Mouse (Mus musculus) cerebellum, postnatal 25 days (tissue): ENCODE measurements around the gene Kcnc3.

Source experiments
- DNase-seq, 2 experiments: peaks; one replicate each; pipeline ENCODE4 v3.0.0; 2021; ENCODE audit warnings: mixed read lengths in 2 of 2

Gene Kcnc3

GRCm38 (mm10) chr7:44597666-44598065 is 7.2 kb downstream of the Kcnc3 start:
- DNase-seq: peak; percentile 33 to 46

- DNase-seq: peak in 1 of 2 experiments; percentile 48
Measured at GRCm38 (mm10) chr7:44598336-44598735, 7.9 kb downstream of the Kcnc3 start.

- peak in 1 of 2 experiments; percentile 39 for DNase-seq
Measured at GRCm38 (mm10) chr7:44600691-44601262, 10.3 kb downstream of the Kcnc3 start.

- DNase-seq: peak; percentile 52 to 62
Measured at GRCm38 (mm10) chr7:44601646-44602045, 11.2 kb downstream of the Kcnc3 start.

GRCm38 (mm10) chr7:44602443-44602842 is 12.0 kb downstream of the Kcnc3 start:
- DNase-seq: peak; percentile 81 to 88

GRCm38 (mm10) chr7:44603186-44603855 is 12.9 kb downstream of the Kcnc3 start:
- DNase-seq: peak; percentile 51 to 57

- DNase-seq: peak; percentile 79 to 88
Measured at GRCm38 (mm10) chr7:44604139-44604606, 13.7 kb downstream of the Kcnc3 start.

- peak in 1 of 2 experiments; percentile 25 for DNase-seq
Measured at GRCm38 (mm10) chr7:44604619-44605018, 14.2 kb downstream of the Kcnc3 start.

- peak in 1 of 2 experiments; percentile 34 for DNase-seq
Measured at GRCm38 (mm10) chr7:44605436-44605835, 15.0 kb downstream of the Kcnc3 start.

GRCm38 (mm10) chr7:44606171-44606901 is 15.9 kb downstream of the Kcnc3 start:
- DNase-seq: peak; percentile 58 to 68

GRCm38 (mm10) chr7:44612192-44612591 is 21.7 kb downstream of the Kcnc3 start:
- DNase-seq: no peak

GRCm38 (mm10) chr7:44614041-44614688 is 23.7 kb downstream of the Kcnc3 start:
- DNase-seq: peak in 1 of 2 experiments; percentile 58

GRCm38 (mm10) chr7:44615309-44615708 is 24.8 kb downstream of the Kcnc3 start:
- DNase-seq: peak in 1 of 2 experiments; percentile 39

- DNase-seq: peak; percentile 75 to 79
Measured at GRCm38 (mm10) chr7:44615987-44616386, 25.5 kb downstream of the Kcnc3 start.

- DNase-seq: peak; percentile 36 to 60
Measured at GRCm38 (mm10) chr7:44617059-44617458, 26.6 kb downstream of the Kcnc3 start.

GRCm38 (mm10) chr7:44623714-44624542 is 33.5 kb downstream of the Kcnc3 start:
- peak; percentile 78 to 79 for DNase-seq

- DNase-seq: peak in 1 of 2 experiments; percentile 68
Measured at GRCm38 (mm10) chr7:44624543-44624826, 34.0 kb downstream of the Kcnc3 start.

- DNase-seq: peak; percentile 92 to 95
Measured at GRCm38 (mm10) chr7:44624828-44625227, 34.4 kb downstream of the Kcnc3 start.

GRCm38 (mm10) chr7:44625241-44626067 is 35.0 kb downstream of the Kcnc3 start:
- DNase-seq: peak; percentile 93 to 95

- DNase-seq: no peak
Measured at GRCm38 (mm10) chr7:44626068-44626385, 35.6 kb downstream of the Kcnc3 start.

GRCm38 (mm10) chr7:44626966-44627365 is 36.5 kb downstream of the Kcnc3 start:
- DNase-seq: peak in 1 of 2 experiments; percentile 42
